Mouse (Mus musculus) left cerebral cortex, adult 8-10 months (tissue): ENCODE measurements at regions not wholly inside any gene's neighbourhood (a gene's known extent, or its start where the extent isn't known, plus 50 kb on each side); places are given as distances from the start of the nearest gene placed in this dataset.

ENCODE experiments used
- DNase-seq, 2 experiments: peaks; one replicate each; pipeline ENCODE4 v3.0.0; 2022; ENCODE audit warnings: low spot score in 2 of 2

DNA sequence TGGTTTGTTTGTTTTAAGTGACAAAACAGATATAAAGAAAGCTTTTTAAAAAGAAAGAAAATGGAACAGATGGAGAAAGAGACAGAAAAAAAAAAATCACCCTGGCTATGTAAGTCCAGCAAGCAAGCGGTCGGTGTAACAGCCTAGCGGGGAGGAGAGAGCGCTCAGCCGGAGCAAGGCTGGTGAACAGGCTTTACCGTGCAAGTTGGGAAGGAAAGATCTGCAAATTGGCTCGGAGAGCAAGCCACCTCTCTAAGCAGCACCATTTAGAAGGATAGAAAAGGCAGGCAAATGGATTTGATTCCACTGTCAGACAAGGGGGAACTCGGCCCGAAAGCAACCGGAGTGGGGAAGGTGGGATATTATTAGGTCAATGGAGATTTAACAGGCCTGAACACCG lies 59.9 kb upstream of the Ppp2r5c start:
- no peak for DNase-seq

DNA sequence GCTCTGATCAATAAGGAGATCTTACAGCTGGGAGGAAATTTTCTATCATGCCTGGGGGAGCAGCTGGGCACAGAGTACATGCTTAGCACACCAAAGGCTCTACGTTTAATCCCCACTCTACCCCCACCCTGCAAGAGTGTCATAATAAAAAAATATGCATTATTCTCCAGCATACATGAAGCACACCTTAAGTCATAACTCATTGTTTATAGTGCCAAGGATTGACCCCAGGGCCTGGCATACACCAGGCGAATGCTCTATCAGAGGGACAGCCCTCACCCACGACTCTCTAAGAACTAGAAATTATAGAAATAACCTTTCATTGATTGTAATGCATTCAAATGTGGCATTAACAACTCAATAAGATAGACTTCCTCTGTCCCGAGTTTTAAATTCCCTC lies 59.4 kb upstream of the Ppp2r5c start:
- DNase-seq: no peak

DNA sequence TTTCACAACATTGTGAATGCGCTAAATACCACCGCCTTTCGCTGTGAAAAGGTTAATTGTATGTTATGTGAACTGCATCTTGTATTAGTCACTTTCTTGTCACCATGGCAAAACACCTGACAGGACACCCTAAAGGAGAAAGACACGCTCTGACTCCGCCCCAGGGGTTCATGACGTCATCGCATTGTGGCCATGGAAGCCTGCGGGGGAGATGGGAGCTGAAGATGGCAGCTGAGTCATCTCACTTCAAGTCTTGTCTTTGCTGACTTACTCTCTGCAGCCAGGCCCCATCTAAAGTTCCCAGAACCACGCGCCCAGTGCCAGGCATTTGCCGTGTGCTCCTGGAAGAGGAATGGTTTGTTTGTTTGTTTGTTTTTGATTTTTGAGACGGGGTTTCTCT lies 57.5 kb upstream of the Ppp2r5c start:
- DNase-seq: no peak

DNA sequence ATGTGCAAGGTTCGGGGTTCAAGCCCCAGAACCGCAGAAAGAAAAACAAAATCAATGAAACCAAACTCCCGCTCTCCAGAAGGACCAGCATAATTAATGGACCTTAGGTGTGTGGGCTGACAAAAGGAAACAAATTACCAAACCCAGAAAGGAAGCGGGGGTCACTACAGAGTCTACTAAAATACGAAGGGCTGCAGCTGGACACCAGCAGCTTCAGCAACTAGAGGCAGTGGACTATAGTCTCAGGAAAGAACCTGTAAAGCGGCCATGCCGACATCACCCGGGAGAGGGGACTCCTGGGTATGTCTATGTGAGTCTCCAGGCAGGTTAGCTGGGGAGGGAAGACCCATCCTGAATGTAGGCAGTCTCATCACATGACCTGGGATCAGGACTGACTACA lies 55.5 kb upstream of the Ppp2r5c start:
- no peak for DNase-seq

DNA sequence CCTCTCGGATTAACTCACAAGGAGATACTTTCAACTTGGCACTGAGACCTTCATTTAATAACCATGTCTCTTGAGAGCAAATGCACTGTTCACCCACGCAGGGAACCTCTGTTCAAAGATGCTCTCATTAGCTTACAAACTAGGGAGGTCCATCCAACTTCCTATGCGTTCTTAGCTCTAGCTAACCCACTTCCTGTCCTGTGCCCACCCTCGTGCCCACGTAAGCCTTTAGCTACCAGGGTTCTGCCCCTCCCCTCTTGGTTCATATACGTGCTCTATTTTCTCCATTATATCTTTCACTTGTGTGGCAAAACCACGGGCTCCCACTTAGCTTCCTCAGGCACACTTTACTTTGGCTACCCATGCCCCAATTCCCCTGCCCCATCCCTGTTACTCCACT lies 53.4 kb upstream of the Ppp2r5c start:
- DNase-seq: no peak
